Mouse (Mus musculus) stomach, embryonic 14.5 days (tissue): ENCODE results near the gene Sec22b. TPM values are rescaled to one million over a fixed set of nuclear protein-coding genes. Genes with fewer than 3 reads are reported as not detected.

Experiments used
- ATAC-seq: fragments of 200-750 bp; cut with Nextera tagmentation; 2 replicates; pipeline ENCODE4 v1.8.0; 2017; ENCODE audit warnings: low read depth, moderate TSS enrichment; ENCODE audit not compliant: insufficient number of reproducible peaks, insufficient read depth, low FRiP score
- H3K27ac ChIP-seq: fragments of 300-500 bp; sonication (generic); 2 replicates; pipeline ENCODE4 v1.5.1; 2014; ENCODE audit warnings: mild to moderate bottlenecking, low read length, moderate library complexity, mixed read lengths
- H3K27me3 ChIP-seq: fragments of 300-500 bp; sonication (generic); 2 replicates; pipeline ENCODE4 v1.6.1; 2014; ENCODE audit warnings: low read length, control low read depth, mixed read lengths; ENCODE audit not compliant: control insufficient read depth, insufficient read depth
- H3K36me3 ChIP-seq: fragments of 300-500 bp; sonication (generic); 2 replicates; pipeline ENCODE4 v1.6.1; 2014; ENCODE audit warnings: mild to moderate bottlenecking, control low read depth, low read length, moderate library complexity, mixed read lengths; ENCODE audit not compliant: control insufficient read depth, insufficient read depth
- H3K4me1 ChIP-seq: fragments of 300-500 bp; sonication (generic); 2 replicates; pipeline ENCODE4 v1.6.1; 2014; ENCODE audit warnings: low read length, control low read depth, mixed read lengths; ENCODE audit not compliant: control insufficient read depth, insufficient read depth
- H3K4me2 ChIP-seq: fragments of 300-500 bp; sonication (generic); replicated peaks from 2 replicates; pipeline ENCODE4 v1.6.1; 2014; ENCODE audit warnings: low read depth, low read length, control low read depth
- H3K4me3 ChIP-seq: fragments of 300-500 bp; sonication (generic); 2 replicates; pipeline ENCODE4 v1.5.1; 2014; ENCODE audit warnings: low read depth, low read length, control low read depth
- H3K9ac ChIP-seq: fragments of 300-500 bp; sonication (generic); replicated peaks from 2 replicates; pipeline ENCODE4 v1.6.1; 2014; ENCODE audit warnings: low read depth, mild to moderate bottlenecking, control low read depth, low read length, moderate library complexity, mixed read lengths
- H3K9me3 ChIP-seq: fragments of 300-500 bp; sonication (generic); 2 replicates; pipeline ENCODE4 v1.6.1; 2016; ENCODE audit warnings: low read depth, low read length, control low read depth; ENCODE audit not compliant: control insufficient read depth
- WGBS: fragments of 180-500 bp; shearing (Covaris S2); extraction: QIAGEN DNeasy Blood & Tissue Kit; methylation state at CpG from one replicate; pipeline ENCODE4 v1.1.7; 2014; 5-methylcytosine and 5-hydroxymethylcytosine counted together
- polyA plus RNA-seq: library from polyadenylated mRNA; unstranded; fragments of >200 nt; fragmentation: Nextera tagmentation; extraction: Ambion mirVana; gene quantifications from 2 replicates; pipeline ENCODE4 v1.2.1, GENCODE M21; 2014

Sec22b gene
- polyA plus RNA-seq, 1 experiment from 2014 or later = 159 TPM

DNA sequence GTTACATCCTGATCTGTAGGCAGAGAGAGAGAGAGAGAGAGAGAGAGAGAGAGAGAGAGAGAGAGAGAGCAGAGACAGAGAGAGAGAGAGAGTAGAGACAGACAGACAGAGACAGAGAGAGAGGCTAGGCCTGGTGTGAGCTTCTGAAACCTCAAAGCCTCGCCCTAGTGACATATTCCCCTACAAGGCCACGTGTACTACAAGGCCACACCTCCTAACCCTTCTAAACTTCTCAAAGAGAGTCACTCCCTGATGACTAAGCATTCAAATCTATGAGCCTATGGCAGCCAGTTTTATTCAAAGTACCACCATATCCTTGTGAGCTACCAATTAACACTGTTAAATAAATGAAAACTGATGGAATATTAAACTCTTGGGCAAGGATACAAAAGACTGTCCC lies 66.6 kb downstream of the Sec22b start:
- no peak overlapping the region for H3K27ac ChIP-seq
- H3K36me3 ChIP-seq = no peaks in the 10 kb centered on the region
- H3K4me3 ChIP-seq = no peak overlapping the region
- 67% methylated on average over 2 of the region's 2 CpGs for WGBS
- H3K9ac ChIP-seq = no peak overlapping the region
- H3K4me2 ChIP-seq = no peak overlapping the region
- no peak for ATAC-seq
- H3K4me1 ChIP-seq = peaks cover 30% of the 10 kb centered on the region
- no peaks in the 10 kb centered on the region for H3K27me3 ChIP-seq
- H3K9me3 ChIP-seq = no peaks in the 10 kb centered on the region; the same call in 1 of the 2 replicates

- H3K9ac ChIP-seq = no peak overlapping the region
- ATAC-seq = no peak
- H3K4me3 ChIP-seq = no peak overlapping the region
- no peak overlapping the region for H3K27ac ChIP-seq
- H3K27me3 ChIP-seq = no peaks in the 10 kb centered on the region
- peaks cover 27% of the 10 kb centered on the region for H3K4me1 ChIP-seq
- WGBS = 19% methylated on average over 2 of the region's 2 CpGs
- H3K36me3 ChIP-seq = no peaks in the 10 kb centered on the region
- H3K9me3 ChIP-seq = no peaks in the 10 kb centered on the region; the same call in 1 of the 2 replicates
- H3K4me2 ChIP-seq = no peak overlapping the region
Observed at GRCm38 (mm10) chr3:97968191-97968590, 67.2 kb downstream of the Sec22b start.

DNA sequence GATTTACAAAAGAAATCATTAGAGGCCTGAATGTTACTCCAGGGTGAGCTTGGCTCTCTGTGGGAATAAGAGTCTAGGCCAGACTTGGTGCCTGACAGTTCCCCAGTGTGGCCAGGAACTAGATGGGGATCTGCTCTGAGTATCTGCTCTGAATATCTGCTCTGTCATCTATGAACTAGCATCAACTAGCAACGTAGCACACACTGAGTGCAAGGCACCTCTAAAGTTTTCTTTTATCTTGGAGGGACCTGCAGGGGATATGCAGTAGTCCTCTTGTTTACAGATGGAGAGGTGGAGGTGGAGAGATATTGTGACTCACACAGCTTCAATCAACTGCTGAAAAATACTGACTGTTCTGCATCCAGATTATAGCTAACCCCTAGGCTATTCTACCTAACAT lies 68.0 kb downstream of the Sec22b start:
- Histone ChIP-seq H3K9me3 (no peaks in the 10 kb centered on the region; the same call in 1 of the 2 replicates), H3K4me3 (no peak overlapping the region), H3K27ac (no peak overlapping the region), H3K27me3 (no peaks in the 10 kb centered on the region), H3K4me1 (peaks cover 23% of the 10 kb centered on the region), H3K36me3 (no peaks in the 10 kb centered on the region), H3K9ac (no peak overlapping the region), H3K4me2 (no peak overlapping the region)
- ATAC-seq = no peak
- WGBS = 46% methylated on average over 1 of the region's 1 CpGs

- H3K4me1 ChIP-seq = peaks cover 16% of the 10 kb centered on the region
- H3K36me3 ChIP-seq = no peaks in the 10 kb centered on the region
- no peak overlapping the region for H3K27ac ChIP-seq
- no peak overlapping the region for H3K9ac ChIP-seq
- H3K4me3 ChIP-seq = no peak overlapping the region
- H3K9me3 ChIP-seq = no peaks in the 10 kb centered on the region; the same call in 1 of the 2 replicates
- H3K4me2 ChIP-seq = no peak overlapping the region
- WGBS = 32% methylated on average over 7 of the region's 7 CpGs
- no peaks in the 10 kb centered on the region for H3K27me3 ChIP-seq
- no peak for ATAC-seq
Observed at GRCm38 (mm10) chr3:97971117-97971516, 70.1 kb downstream of the Sec22b start.

GRCm38 (mm10) chr3:97972200-97972599 lies 71.2 kb downstream of the Sec22b start:
- 33% methylated on average over 5 of the region's 5 CpGs for WGBS
- H3K27me3 ChIP-seq = no peaks in the 10 kb centered on the region
- no peak overlapping the region for H3K9ac ChIP-seq
- ATAC-seq = no peak
- no peak overlapping the region for H3K27ac ChIP-seq
- no peak overlapping the region for H3K4me3 ChIP-seq
- peaks cover 16% of the 10 kb centered on the region for H3K4me1 ChIP-seq
- no peaks in the 10 kb centered on the region; the same call in 1 of the 2 replicates for H3K9me3 ChIP-seq
- H3K36me3 ChIP-seq = no peaks in the 10 kb centered on the region
- H3K4me2 ChIP-seq = no peak overlapping the region

DNA sequence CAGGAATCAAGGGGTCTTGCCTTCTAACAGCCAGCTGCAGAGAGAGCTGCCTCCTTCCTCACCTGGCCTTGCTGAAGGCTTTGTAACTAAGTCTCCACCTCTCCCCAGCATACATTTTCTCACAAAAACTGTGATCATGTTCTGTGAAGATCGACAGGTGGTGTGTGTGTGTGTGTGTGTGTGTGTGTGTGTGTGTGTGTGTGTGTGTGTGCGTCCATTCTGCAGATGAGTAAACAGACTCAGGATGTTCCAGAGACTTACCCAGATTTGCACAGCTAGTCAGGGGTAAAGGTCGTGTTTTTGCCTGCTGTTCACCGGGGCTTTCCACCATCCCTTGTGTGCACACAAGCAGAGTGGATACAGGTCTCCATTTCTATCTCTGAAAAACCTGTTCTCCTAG lies 71.7 kb downstream of the Sec22b start:
- no peak for ATAC-seq
- H3K36me3 ChIP-seq = no peaks in the 10 kb centered on the region
- H3K27me3 ChIP-seq = no peaks in the 10 kb centered on the region
- peaks cover 16% of the 10 kb centered on the region for H3K4me1 ChIP-seq
- no peak overlapping the region; the same call in 1 of the 2 replicates for H3K27ac ChIP-seq
- no peak overlapping the region for H3K9ac ChIP-seq
- H3K4me3 ChIP-seq = no peak overlapping the region
- H3K9me3 ChIP-seq = no peaks in the 10 kb centered on the region; the same call in 1 of the 2 replicates
- no peak overlapping the region for H3K4me2 ChIP-seq
- 53% methylated on average over 4 of the region's 4 CpGs for WGBS

Other genes starting within 250 kb of the Sec22b start
- 8.6 and 8.7 TPM in 2 replicates for gene Prkab2, start 243.0 kb upstream of the Sec22b start, polyA plus RNA-seq
- not detected in 2 replicates for gene Gm17651, start 226.5 kb upstream of the Sec22b start, polyA plus RNA-seq
- 27.1 and 29.5 TPM in 2 replicates for gene Pde4dip, start 12.5 kb upstream of the Sec22b start, polyA plus RNA-seq
- gene Notch2, start 112.3 kb downstream of the Sec22b start, polyA plus RNA-seq = 36.2 and 38.3 TPM in 2 replicates